Comparison of ENCODE assay signal across 19 mouse cellular contexts in the genomic region with DNA sequence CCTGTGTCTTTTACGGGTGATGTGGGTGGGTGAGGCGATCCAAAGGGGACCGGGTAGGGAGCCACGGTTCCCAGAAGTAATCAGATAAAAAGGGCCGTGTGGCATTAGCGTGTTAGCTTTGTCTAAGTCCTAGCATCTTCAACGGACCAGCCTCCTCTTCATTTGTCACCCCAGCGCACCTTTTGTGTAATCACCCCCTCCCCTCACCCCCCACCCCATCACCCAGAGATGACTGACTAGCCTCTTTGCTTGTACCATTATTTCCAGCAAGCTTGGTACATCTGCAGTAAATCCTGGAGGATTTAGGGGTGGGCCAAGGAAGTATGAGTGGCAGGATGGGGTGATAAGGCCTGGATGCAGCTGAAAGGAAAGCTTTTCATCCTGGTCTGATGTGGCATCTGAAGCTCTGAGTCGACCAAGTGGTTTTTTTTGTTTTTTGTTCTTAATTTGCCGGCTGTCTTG.
DNase-seq lines count a peak whose midpoint lies in the region; ATAC-seq and TF ChIP-seq lines count a peak whose summit lies in the region.
"Had no signal": no experiment of that assay in that cellular context is flagged by ENCODE, and none has a peak within 500 bp of the region (broad histone marks: within the 10 kb centered on the region; RNA-seq: fewer than 3 reads in every experiment).

No protein-coding gene starts in this region.

- H3K9me3 ChIP-seq in forebrain, embryonic 10.5 days, result peaks cover 29% of the 10 kb centered on the region
- 0 out of 2 replicates have a peak, but pooled peaks cover 5% of the 10 kb centered on the region for H3K9me3 ChIP-seq in forebrain, postnatal 0 days (ENCODE audit: low read length)
- H3K9me3 ChIP-seq in hindbrain, embryonic 10.5 days, result peaks cover 15% of the 10 kb centered on the region
- peaks cover 26% of the 10 kb centered on the region for H3K9me3 ChIP-seq in midbrain, embryonic 10.5 days (replicated peaks)
- H3K9me3 ChIP-seq in neural tube, embryonic 13.5 days, result peaks cover 23% of the 10 kb centered on the region; the same call in 1 of the 2 replicates
- no peaks in the 10 kb centered on the region for H3K9me3 ChIP-seq in intestine, postnatal 0 days (ENCODE audit: control insufficient read depth)
- H3K9me3 ChIP-seq: limb, embryonic 10.5 days had no signal

- no peak overlapping the region for H3K9ac ChIP-seq in forebrain, postnatal 0 days
- H3K9ac ChIP-seq in neural tube, embryonic 13.5 days, result no peak overlapping the region
- no peak overlapping the region for H3K9ac ChIP-seq in intestine, postnatal 0 days (ENCODE audit: low read depth, low read length)
- H3K9ac ChIP-seq: heart, embryonic 13.5 days; lung, embryonic 14.5 days had no signal

- no peak for TF ChIP-seq CTCF in forebrain, postnatal 0 days (IDR thresholded peaks at IDR 0.05; ENCODE audit: low read depth)
- no peak for TF ChIP-seq CTCF in intestine, postnatal 0 days (IDR thresholded peaks at IDR 0.05; ENCODE audit: low read depth)

- H3K4me1 ChIP-seq in forebrain, embryonic 10.5 days, result peaks cover 22% of the 10 kb centered on the region
- 0 out of 2 replicates have a peak, but pooled peaks cover 6% of the 10 kb centered on the region for H3K4me1 ChIP-seq in forebrain, postnatal 0 days (ENCODE audit: insufficient read depth)
- H3K4me1 ChIP-seq in hindbrain, embryonic 10.5 days (replicated peaks), result peaks cover 19% of the 10 kb centered on the region
- H3K4me1 ChIP-seq in midbrain, embryonic 10.5 days, result peaks cover 26% of the 10 kb centered on the region
- H3K4me1 ChIP-seq in neural tube, embryonic 13.5 days (replicated peaks), result peaks cover 4% of the 10 kb centered on the region; the same call in 1 of the 2 replicates
- no peaks in the 10 kb centered on the region for H3K4me1 ChIP-seq in intestine, postnatal 0 days (replicated peaks; ENCODE audit: control insufficient read depth, insufficient read depth, low read length)
- H3K4me1 ChIP-seq: heart, embryonic 13.5 days; limb, embryonic 10.5 days had no signal

- no peak overlapping the region for H3K4me2 ChIP-seq in forebrain, postnatal 0 days (ENCODE audit: low read depth)
- 0 out of 2 replicates have a peak overlapping the region, but pooled peaks have one; percentile 18 for H3K4me2 ChIP-seq in neural tube, embryonic 13.5 days
- H3K4me2 ChIP-seq in intestine, postnatal 0 days (replicated peaks; ENCODE audit: low read depth), result no peak overlapping the region
- H3K4me2 ChIP-seq: heart, embryonic 13.5 days; liver, embryonic 11.5 days; lung, embryonic 14.5 days had no signal

- H3K4me3 ChIP-seq in forebrain, embryonic 10.5 days, result peak overlapping the region; percentile 23; the same call in 1 of the 2 replicates
- no peak overlapping the region for H3K4me3 ChIP-seq in forebrain, postnatal 0 days (ENCODE audit: low read depth, low read length)
- H3K4me3 ChIP-seq in hindbrain, embryonic 10.5 days, result 0 out of 2 replicates have a peak overlapping the region, but pooled peaks have one; percentile 7
- H3K4me3 ChIP-seq in midbrain, embryonic 10.5 days, result peak overlapping the region; percentile 28; the same call in 1 of the 2 replicates
- H3K4me3 ChIP-seq in neural tube, embryonic 13.5 days, result no peak overlapping the region
- no peak overlapping the region for H3K4me3 ChIP-seq in intestine, postnatal 0 days (ENCODE audit: low read depth, low read length)
- H3K4me3 ChIP-seq: embryonic facial prominence, embryonic 10.5 days; heart, embryonic 13.5 days; layer of hippocampus, adult 2 months; left cerebral cortex, adult 2 months; limb, embryonic 10.5 days had no signal

- 22% methylated on average over 10 of the region's 10 CpGs for WGBS in forebrain, embryonic 10.5 days
- WGBS in forebrain, postnatal 0 days, result 5% methylated on average over 10 of the region's 10 CpGs
- 41% methylated on average over 10 of the region's 10 CpGs for WGBS in hindbrain, embryonic 10.5 days
- 22% methylated on average over 10 of the region's 10 CpGs for WGBS in midbrain, embryonic 10.5 days
- 49% methylated on average over 10 of the region's 10 CpGs for WGBS in neural tube, embryonic 13.5 days
- WGBS in intestine, postnatal 0 days, result 81% methylated on average over 10 of the region's 10 CpGs

- peaks cover 17% of the 10 kb centered on the region for H3K27me3 ChIP-seq in forebrain, embryonic 10.5 days (ENCODE audit: poor library complexity, severe bottlenecking)
- no peaks in the 10 kb centered on the region for H3K27me3 ChIP-seq in forebrain, postnatal 0 days (ENCODE audit: insufficient read depth, low read length)
- no peaks in the 10 kb centered on the region for H3K27me3 ChIP-seq in hindbrain, embryonic 10.5 days (ENCODE audit: insufficient read depth, poor library complexity, severe bottlenecking)
- H3K27me3 ChIP-seq in midbrain, embryonic 10.5 days (ENCODE audit: low read depth, poor library complexity, severe bottlenecking), result peaks cover 19% of the 10 kb centered on the region; the same call in 1 of the 2 replicates
- H3K27me3 ChIP-seq in neural tube, embryonic 13.5 days, result no peaks in the 10 kb centered on the region
- H3K27me3 ChIP-seq in intestine, postnatal 0 days (replicated peaks; ENCODE audit: control insufficient read depth, insufficient read depth, low read length), result no peaks in the 10 kb centered on the region
- H3K27me3 ChIP-seq: heart, embryonic 13.5 days had no signal

- peaks cover 3% of the 10 kb centered on the region; the same call in 1 of the 2 replicates for H3K36me3 ChIP-seq in forebrain, embryonic 10.5 days (replicated peaks)
- no peaks in the 10 kb centered on the region for H3K36me3 ChIP-seq in forebrain, postnatal 0 days (ENCODE audit: insufficient read depth)
- peaks cover 6% of the 10 kb centered on the region; the same call in 1 of the 2 replicates for H3K36me3 ChIP-seq in hindbrain, embryonic 10.5 days
- peaks cover 5% of the 10 kb centered on the region; the same call in 1 of the 2 replicates for H3K36me3 ChIP-seq in midbrain, embryonic 10.5 days
- H3K36me3 ChIP-seq in neural tube, embryonic 13.5 days, result no peaks in the 10 kb centered on the region
- H3K36me3 ChIP-seq in intestine, postnatal 0 days (ENCODE audit: control insufficient read depth, insufficient read depth), result no peaks in the 10 kb centered on the region
- H3K36me3 ChIP-seq: embryonic facial prominence, embryonic 10.5 days; heart, embryonic 13.5 days; limb, embryonic 10.5 days had no signal

- no peak for ATAC-seq in forebrain, postnatal 0 days
- no peak for ATAC-seq in neural tube, embryonic 13.5 days (ENCODE audit: low read depth)
- no peak for ATAC-seq in intestine, postnatal 0 days

- peak overlapping the region; percentile 68; the same call in 1 of the 2 replicates for H3K27ac ChIP-seq in forebrain, embryonic 10.5 days
- H3K27ac ChIP-seq in forebrain, postnatal 0 days (ENCODE audit: low read depth, low read length), result no peak overlapping the region
- peak overlapping the region; percentile 46 for H3K27ac ChIP-seq in hindbrain, embryonic 10.5 days
- peak overlapping the region; percentile 70 for H3K27ac ChIP-seq in midbrain, embryonic 10.5 days (replicated peaks)
- no peak overlapping the region for H3K27ac ChIP-seq in neural tube, embryonic 13.5 days (replicated peaks)
- no peak overlapping the region for H3K27ac ChIP-seq in intestine, postnatal 0 days (ENCODE audit: low read depth, low read length)
- H3K27ac ChIP-seq: embryonic facial prominence, embryonic 10.5 days; heart, embryonic 13.5 days; layer of hippocampus, adult 2 months; left cerebral cortex, adult 2 months; limb, embryonic 10.5 days had no signal

- no peak for DNase-seq in forebrain, embryonic 10.5 days (ENCODE audit: extremely low spot score, low spot score)
- no peak for DNase-seq in forebrain, postnatal 0 days
- DNase-seq in hindbrain, embryonic 10.5 days (ENCODE audit: low spot score), result peak; percentile 18
- peak; percentile 51 for DNase-seq in midbrain, embryonic 10.5 days (ENCODE audit: low spot score)
- DNase-seq in right cerebral cortex, adult 2 months (ENCODE audit: low spot score in 2 of 2), result no peak
- DNase-seq in gastrocnemius, adult 18-20 months (ENCODE audit: low spot score), result no peak
- DNase-seq: cerebellum, postnatal 25 days; kidney, adult 18-20 months; kidney, postnatal 10 days; lung, embryonic 14.5 days; lung, postnatal 4 days had no signal

Comparison
In these comparisons a context has a peak if more than half of its experiments do, and no peak if none do; other contexts are left out.
1. H3K27ac ChIP-seq: peak in forebrain, embryonic 10.5 days (single experiment), hindbrain, embryonic 10.5 days (single experiment) and midbrain, embryonic 10.5 days (single experiment); none in forebrain, postnatal 0 days (single experiment), neural tube, embryonic 13.5 days (single experiment) and intestine, postnatal 0 days (single experiment).
2. H3K4me3 ChIP-seq: peak in forebrain, embryonic 10.5 days (single experiment), hindbrain, embryonic 10.5 days (single experiment) and midbrain, embryonic 10.5 days (single experiment); none in forebrain, postnatal 0 days (single experiment), neural tube, embryonic 13.5 days (single experiment) and intestine, postnatal 0 days (single experiment).
3. DNase-seq: peak in hindbrain, embryonic 10.5 days (single experiment) and midbrain, embryonic 10.5 days (single experiment); none in forebrain, embryonic 10.5 days (single experiment), forebrain, postnatal 0 days (single experiment), right cerebral cortex, adult 2 months (0 of 2) and gastrocnemius, adult 18-20 months (single experiment).